Mouse (Mus musculus): ENCODE measurements around the gene Runx1. TPM values are rescaled to one million over a fixed set of nuclear protein-coding genes. Genes with fewer than 3 reads are reported as not detected.
A peak's percentile ranks its signal among the peaks of the same experiment; 100 is the strongest.

Runx1 gene
- total RNA-seq, 2 experiments from 2014 or later = 3.0 to 3.3 TPM

DNA sequence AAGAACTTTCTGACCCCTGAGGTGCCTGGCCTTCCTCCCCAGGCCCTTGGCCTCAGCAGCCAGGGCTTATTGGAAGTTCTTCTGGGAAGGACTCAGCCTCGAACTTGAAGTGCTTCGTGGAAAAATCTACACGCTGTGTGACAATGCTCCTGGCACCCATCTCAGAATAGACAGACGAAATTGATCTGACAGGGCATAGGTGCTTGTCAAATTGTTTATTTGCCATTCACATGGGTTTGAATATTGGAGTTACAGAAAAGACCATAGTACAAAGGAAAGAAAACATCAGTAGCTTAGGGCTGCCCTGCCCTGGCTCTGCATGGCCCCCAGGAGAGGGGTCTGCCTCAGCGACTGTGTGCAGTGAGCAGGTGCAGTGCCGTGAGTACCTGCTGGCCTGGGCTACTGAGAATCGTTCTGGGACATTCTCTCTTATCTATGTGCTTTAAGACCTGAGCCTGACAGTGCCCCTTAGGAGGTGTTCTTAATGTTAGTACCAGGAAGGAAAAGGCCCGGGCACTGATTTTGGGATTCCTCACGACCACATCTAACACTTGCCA is 224.6 kb downstream of the Runx1 start:
- intact Hi-C loops (cut with DNase I) = no loop called here
- no peak for DNase-seq

DNA sequence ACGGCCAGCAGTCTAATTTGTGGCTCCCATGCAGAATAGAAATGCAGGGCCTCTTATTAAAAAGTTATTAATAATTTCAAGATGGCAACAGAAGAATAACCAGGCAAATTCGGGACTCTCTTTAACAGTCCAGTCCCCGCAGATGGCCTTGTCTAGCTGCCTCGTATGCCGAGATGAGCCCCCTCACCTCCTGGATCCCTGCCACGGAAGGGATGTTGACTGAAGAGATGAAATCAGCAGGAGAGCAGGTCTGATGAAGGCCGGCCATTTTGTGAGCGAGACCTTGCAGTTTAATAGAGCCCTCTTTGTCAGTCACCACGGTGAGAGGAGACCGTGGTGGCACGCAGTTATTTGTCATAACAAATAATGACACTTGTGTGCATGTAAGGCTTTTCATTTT is 226.5 kb downstream of the Runx1 start:
- intact Hi-C loops (cut with DNase I) = no loop called here
- DNase-seq = no peak

DNA sequence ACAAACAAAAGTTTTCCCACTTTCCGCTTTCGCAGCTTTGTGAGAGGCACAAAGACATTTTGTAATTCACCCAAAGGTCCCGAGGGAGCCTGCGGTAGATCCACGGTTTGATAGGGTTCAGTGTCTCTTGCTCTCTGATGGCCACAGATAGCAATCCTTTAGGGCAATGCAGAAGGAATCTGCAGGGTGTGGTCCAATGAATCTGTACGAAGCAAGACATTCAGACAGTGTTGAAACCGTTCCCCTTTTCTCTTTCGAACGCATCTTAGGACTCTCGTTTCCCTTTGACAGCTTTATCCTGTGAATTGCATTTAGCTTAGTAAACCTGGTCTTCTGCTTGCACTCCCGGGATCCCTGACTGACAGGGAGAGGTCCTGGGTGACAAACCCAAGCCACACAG is 228.3 kb downstream of the Runx1 start:
- no peak for DNase-seq

DNA sequence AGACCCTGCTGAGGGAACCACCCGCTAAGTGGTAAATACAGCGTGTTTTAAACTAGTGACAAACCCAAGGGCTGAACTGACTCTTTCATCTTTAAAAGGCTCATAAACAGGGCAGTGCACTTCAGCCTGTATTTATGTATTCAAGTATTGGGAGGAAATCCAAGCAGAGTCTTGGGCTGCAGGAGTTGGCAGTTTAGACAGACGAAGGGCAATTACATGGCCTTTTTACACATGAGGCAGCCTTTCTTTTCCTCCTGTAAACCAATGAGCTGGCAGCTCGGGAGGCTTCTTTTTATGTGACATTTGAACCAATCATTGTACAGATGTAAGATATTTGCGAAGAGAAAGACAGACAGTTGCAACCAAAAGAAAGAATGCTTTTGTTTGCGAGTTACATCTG is 233.7 kb downstream of the Runx1 start:
- DNase-seq = no peak
- intact Hi-C loops (cut with DNase I) = no loop called here

More for the DNA sequence above, 228.3 kb downstream of the Runx1 start:
- intact Hi-C loops (cut with DNase I) = no loop called here

DNA sequence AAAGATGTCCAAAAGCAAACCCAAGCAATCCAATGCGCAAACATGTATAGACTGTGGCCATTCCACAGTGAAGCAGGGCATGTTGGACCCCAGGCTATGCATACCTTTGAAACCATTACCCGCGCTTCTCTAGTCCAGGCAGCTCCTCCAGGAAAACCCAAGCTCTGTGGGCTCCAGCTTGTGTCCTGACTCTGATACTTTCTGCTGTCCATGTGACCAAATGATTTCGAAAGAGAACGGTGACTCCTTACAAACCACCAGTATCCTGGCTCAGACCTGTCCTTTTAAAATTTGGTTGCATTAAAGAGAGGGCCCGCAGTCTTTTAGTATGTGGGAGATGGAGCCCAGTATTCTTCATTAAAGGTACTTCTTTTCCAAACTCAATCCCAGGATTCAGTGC is 234.2 kb downstream of the Runx1 start:
- intact Hi-C loops (cut with DNase I) = no loop called here

DNA sequence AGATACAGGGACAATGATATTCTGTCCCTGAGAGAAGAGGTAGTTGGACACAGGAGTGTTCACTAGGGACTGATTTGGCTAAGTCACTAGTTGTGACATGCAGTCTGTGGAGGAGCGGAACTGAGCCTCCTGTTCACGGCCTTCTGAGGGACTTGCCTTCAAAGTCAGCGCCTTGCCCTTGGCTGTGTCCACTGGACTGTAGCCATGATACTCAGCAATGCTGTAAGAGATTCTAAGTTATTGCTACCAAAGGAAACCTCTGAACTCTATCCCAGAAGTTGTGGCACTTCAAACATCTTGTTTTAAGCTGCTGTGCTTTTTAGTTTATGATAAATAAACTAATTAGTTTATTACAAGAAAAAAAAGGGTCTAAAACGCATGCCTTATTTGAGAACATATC is 238.1 kb downstream of the Runx1 start:
- DNase-seq = no peak
- intact Hi-C loops (cut with DNase I) = no loop called here

More for the DNA sequence above, 234.2 kb downstream of the Runx1 start:
- DNase-seq = no peak

DNA sequence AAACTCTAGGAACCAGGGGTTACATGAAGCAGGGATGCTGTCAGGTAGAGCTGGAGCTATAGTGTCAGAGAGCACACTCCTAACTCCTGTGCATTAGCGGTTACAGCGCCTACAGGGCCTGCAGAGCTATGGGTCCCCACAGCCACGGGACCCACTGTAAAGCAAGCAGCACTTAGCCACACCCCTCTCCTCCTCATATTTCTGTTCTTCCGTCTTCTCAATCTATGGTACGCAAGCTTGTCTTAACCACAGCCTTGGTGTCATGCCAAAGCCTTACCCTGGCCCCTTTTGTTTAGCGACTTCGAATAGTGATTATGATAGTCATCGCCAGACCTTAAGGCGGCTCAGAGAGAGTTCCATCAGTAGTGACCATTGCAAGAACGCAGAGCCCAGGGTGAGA is 244.2 kb downstream of the Runx1 start:
- DNase-seq = no peak
- intact Hi-C loops (cut with DNase I) = no loop called here

DNA sequence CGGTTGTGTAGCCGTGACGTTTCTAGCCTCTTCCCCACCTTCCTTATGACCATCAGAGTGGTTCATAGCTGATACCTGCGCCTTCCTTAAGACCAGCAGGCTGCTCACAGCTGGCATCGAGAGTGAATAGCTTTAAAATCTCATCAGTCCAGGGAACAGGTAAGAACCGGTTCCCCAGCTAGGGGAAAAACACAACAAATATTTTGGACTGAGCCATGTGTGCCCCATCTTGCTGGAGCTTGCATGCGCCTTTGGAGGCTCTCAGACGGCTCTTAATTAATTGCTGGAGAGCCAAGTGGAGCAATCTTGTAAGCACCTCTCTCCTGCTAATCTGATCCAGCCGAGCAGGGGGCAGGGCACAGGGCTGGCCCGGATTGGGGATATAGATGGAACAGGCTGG is 245.0 kb downstream of the Runx1 start:
- intact Hi-C loops (cut with DNase I) = no loop called here
- DNase-seq = no peak

DNA sequence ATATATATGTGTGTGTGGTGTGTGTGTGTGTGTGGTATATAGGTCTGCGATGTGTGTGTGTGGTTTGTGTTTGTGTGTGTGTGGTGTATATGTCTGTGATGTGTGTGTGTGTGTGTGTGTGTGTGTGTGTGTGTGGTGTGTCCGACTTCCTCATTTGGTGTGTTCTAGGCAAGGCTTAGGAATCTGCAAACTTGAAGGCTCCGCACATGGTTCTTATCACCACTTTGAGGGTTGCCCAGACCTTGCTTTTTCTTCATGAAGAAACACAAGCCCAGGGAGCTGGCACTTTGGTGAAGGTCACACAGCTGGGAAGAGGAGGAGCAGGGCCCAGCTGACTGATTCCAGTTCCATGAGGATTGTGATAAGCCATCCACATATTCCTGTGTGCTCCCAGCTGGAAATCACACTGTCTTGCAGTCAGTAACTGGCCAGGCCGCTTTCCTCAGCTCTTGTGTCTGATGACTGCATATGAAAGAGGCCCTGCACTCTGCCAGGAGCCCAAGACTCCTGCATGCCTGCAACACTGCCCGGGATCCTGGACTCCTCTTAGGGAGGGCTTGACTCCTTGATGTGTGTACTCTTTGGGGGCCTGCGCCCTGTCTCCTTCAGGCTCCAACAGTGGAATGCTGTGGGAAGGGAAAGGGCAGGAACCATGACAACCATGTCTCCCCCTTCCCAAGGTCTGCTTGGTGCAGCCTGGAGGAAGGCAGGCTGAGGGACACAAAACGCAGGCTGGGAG is 246.9 kb downstream of the Runx1 start:
- intact Hi-C loops (cut with DNase I) = no loop called here
- no peak for DNase-seq

DNA sequence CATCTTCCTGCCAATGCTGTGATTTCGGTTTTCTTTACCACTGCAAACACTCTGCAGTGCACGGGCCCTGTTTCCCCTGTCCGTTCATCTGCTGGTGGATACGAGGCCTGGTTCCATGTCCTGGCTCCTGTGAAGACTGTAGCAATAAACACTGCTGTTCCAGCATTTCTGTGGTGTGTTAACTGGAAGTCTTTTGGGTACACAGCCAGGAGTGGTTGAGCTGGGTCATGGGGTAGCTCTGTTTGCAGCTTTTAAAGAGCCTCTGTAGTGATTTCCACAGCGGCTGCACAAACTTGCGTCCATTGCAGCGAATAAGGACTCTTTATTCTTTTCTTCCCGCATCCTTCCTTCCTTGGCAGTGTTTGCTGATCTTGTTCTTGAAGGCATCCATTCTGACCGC is 248.6 kb downstream of the Runx1 start:
- intact Hi-C loops (cut with DNase I) = no loop called here
- no peak for DNase-seq

DNA sequence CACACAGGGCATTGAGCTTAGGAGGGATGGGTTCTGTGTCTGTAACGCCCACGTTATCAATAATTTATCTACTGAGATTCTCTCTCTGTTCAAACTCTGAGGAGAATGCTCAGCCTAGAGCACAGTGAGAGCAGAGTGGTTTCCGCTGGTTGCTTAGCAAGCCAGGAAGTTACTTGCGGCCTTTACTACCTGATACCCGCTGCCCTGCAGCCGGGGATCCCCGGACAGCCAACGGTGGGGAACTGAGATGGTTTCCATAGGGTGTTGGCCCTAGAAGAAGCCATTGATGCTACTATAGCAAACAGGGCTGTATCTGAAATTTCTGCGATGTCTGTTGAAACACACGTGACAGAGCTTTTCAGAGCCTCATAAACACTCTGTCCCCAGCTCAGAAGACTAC is 250.2 kb downstream of the Runx1 start:
- intact Hi-C loops (cut with DNase I) = no loop called here

DNA sequence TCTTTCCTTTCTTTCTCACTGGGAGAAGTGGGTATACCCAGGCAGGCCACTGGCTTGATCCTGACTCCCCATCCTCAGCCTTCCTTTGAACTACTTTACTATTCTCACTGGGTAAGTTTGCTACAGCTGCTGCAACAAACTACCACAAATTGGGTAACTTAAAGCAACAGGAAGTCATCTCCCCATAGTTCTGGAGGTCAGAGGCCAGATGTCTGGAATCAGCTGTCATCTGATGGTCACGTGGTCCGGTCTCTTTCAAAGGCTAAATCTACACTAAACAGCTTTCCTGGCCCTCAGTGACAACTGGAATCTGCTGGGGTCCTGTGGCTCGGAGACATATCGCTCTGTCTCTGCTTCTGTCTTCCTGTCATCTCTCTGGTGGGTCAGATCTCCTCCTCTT is 252.8 kb downstream of the Runx1 start:
- intact Hi-C loops (cut with DNase I) = loop anchor here (5.0 kb wide), 1 partner anchor 34 kb away; no protein-coding TSS in a partner anchor
- no peak for DNase-seq

More for the DNA sequence above, 250.2 kb downstream of the Runx1 start:
- no peak for DNase-seq

DNA sequence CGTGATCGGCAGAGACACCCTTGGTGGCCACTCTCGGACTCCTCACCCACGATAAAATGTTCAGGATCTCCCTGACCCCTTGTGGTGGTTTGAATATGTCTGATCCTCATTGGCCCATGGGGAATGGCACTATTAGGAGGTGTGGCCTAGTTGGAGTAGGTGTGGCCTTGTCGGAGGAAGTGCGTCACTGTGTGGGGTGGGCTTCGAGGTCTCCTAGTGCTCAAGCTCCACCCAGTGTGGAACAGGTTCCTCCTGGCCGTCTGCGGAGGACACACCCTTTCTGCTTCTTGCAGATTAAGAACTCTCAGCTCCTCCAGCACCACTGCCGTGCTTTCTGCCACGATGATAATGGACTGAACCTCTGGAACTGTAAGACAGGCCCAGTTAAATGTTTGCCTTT is 254.7 kb downstream of the Runx1 start:
- intact Hi-C loops (cut with DNase I) = loop anchor here (5.0 kb wide), 1 partner anchor 36 kb away; no protein-coding TSS in a partner anchor
- DNase-seq = no peak

DNA sequence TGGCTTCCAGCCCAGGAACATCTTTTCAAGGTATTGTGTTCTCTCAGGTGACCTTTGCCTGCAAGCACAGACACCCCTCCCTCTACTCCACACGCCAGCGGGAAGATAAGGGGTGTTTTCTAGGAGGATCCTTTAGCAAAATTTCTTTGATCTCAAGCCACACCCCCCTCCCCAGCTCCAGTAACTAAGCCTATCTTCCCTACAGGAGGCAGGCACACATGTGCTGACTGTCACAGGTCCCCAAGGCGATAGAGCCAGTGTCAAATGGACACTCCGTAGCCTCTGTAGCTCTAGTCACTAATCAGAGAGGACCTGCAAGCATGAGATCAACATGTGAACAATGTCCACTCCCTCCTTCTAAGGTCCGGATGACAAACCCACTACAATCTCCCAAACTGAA is 259.8 kb downstream of the Runx1 start:
- intact Hi-C loops (cut with DNase I) = loop anchor here (2.0 to 5.0 kb wide), 4 partner anchors 129 to 886 kb away; no protein-coding TSS in a partner anchor
- no peak for DNase-seq

DNA sequence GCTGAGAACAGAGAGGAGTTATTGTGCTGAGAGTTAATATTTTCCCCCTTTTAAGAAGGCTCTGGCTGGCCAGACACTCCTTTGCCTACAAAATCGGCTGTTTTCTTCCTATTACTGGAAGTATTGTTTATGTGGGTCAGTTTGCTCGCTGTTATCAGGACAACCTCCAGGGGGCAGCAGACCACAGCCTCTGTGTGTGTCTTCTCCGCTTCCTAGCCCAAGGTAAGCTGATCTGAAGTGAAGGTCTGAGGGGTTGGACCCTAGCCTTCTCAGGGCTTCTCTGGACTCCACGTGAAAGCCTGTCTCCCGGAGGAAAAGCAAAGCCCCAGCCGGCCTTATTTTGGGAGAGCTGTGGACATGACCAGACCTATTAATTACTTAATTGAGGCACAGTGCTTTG is 260.2 kb downstream of the Runx1 start:
- DNase-seq = peak; percentile 77 to 81
- intact Hi-C loops (cut with DNase I) = loop anchor here (2.0 to 5.0 kb wide), 4 partner anchors 129 to 887 kb away; no protein-coding TSS in a partner anchor

DNA sequence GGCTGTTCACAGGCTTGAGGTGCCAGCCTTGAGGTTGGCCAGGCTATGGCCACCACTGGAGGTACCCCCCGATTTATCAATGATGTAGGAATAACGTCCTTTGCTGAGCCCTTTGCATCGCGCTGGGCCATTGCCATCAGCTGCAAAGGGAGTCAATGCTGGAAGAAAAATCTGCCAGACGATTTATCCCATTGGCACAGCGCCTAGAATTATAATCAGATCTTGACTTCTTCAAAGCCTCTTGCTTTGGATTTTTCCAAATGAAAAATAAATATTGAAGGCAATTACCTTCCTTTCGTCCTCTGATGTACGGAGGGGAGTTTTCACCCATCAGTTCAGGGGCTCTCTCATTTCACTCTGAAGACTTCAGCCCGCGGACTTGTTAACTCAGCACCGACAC is 260.7 kb downstream of the Runx1 start:
- no peak for DNase-seq
- intact Hi-C loops (cut with DNase I) = loop anchor here (5.0 kb wide), 3 partner anchors 572 to 887 kb away; no protein-coding TSS in a partner anchor

DNA sequence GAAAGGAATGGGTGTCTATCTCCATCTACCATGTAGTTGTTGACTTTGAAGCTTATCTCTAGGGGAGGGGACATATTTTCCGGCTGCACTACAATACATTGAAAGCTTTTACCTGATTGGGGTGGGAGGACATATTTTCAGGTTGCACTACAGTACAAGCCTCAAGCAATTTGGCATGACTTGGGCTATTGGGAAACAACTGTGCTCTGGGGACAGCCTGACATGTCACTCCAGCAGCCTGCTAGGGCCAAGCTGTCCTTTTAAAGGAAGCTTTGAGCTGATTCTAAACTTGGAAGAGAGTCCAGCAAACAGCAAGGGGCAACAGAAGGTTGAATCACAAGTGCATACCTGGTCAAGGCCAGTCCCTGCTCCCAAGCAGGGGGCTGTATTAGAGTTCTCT is 270.9 kb downstream of the Runx1 start:
- intact Hi-C loops (cut with DNase I) = no loop called here

DNA sequence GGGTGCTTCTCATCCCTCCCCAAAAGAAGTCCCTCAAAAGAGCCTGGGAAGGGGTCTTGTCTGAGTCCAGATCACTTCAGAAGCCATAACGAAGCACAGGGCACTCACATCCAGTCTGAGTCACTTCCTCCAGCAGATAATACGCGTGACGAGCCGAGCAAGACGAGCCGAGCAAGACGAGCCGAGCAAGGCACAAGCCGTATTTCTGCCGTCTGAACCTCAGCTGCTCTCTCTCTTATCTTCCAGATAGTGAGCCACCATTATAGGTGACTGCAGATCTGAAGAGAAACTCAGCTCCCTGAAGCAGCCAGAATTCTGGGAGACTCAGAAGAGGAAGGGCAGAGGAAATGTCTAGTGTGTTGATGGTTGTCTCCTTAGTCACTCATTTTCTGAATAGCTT is 273.1 kb downstream of the Runx1 start:
- no peak for DNase-seq
- intact Hi-C loops (cut with DNase I) = no loop called here

More for the DNA sequence above, 270.9 kb downstream of the Runx1 start:
- DNase-seq = no peak

DNA sequence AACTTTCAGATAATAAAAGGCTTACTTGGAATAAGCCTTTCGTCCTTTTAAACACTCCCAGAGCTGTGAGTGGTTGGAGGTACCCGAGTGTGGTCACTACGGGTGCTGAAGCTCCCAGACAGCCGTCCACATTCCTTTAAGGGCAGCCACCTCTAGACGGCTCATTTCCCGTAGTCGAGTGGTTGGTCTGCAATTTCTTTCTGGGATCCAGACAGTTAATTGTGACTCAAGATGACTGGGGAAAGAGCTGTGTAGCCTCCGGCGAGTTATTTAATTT is 273.9 kb downstream of the Runx1 start:
- intact Hi-C loops (cut with DNase I) = no loop called here
- DNase-seq = no peak

Data from gastrocnemius, postnatal 36 days (tissue).